Mouse (Mus musculus): ENCODE measurements at regions not wholly inside any gene's neighbourhood (a gene's known extent, or its start where the extent isn't known, plus 50 kb on each side); places are given as distances from the start of the nearest gene placed in this dataset.

GRCm38 (mm10) chr17:88328807-88329206 lies 111.7 kb upstream of the Foxn2 start:
- DNase-seq, result no peak
- intact Hi-C loops (cut with DNase I; ENCODE audit: low total_unique reads), result loop anchor here (10.0 kb wide), 1 partner anchor 196 kb away; no protein-coding TSS in a partner anchor

- intact Hi-C loops (cut with DNase I; ENCODE audit: low total_unique reads), result loop anchor here (10.0 kb wide), 1 partner anchor 195 kb away; no protein-coding TSS in a partner anchor
- DNase-seq, result peak; percentile 78
These were observed 110.8 kb upstream of the Foxn2 start for GRCm38 (mm10) chr17:88329715-88330114.

DNA sequence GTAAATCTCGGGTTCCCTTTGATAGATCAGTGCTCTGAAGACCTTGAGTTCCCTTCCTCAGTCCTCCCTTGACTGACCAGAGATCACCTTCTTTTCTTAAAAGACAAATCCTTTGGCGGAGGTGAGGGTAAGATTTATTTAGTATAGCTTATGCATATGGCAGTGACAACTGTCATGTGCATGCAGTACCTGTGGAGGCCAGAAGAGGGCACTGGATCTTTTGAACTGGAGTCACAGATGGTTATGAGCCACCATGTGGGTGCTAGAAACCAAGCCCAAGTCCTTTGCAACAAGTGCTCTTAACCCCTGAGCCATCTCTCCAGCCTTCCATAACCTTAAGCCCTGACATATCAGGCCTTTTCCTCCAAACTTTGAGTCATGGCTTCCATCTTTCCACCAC lies 110.4 kb upstream of the Foxn2 start:
- DNase-seq, result no peak
- intact Hi-C loops (cut with DNase I; ENCODE audit: low total_unique reads), result no loop called here

DNA sequence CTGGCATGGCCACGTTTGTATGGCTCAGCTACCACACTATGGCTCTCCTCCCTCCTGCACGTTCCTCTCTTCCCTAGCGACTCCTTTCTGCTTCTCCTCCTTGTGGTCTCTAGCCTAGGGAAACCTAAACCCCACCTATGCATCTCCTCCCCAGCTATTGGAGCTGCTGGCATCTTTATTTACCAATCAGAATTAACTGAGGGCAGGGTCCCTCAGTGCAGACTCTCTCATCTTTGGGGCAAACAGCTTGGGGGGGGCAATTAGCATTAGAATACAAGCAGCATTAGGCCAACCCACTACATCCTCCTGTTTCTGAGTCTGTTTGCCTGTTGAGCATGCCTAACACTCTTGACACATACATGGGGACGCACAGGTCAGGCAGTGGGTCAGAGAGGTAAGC lies 106.7 kb upstream of the Foxn2 start:
- intact Hi-C loops (cut with DNase I; ENCODE audit: low total_unique reads), result no loop called here
- no peak for DNase-seq

GRCm38 (mm10) chr17:88335271-88335670 lies 105.2 kb upstream of the Foxn2 start:
- DNase-seq, result no peak
- intact Hi-C loops (cut with DNase I; ENCODE audit: low total_unique reads), result no loop called here

DNA sequence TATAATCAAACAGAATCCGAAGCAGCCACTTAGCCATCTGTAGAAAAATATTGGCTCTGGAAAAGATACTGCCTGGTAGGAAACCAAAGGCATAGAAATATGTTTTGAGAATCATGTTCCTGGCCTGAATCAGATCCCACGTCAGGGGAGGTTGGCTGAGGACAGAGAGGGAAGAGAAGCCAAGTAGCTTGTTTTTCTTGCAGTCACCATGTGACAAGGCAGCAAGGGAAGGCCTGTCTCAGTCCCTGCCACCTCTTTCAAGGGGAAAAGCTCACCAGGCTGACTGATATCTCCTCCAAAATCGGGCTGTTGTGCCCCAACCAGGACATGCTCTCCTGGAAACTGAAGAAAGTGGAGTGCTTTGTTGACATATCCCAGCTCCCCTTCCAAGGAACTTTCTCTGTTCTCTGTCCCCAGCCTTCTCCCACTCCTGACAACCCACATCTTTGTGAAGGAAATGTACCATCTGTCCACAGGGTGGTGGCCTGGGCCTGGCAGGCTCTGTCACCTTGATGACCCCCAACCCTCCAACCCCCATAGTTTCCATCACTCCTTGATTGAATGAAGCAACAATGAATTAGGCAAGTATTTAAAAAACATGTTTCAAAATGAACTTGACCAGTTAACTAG lies 104.3 kb upstream of the Foxn2 start:
- DNase-seq, result peak; percentile 72
- intact Hi-C loops (cut with DNase I; ENCODE audit: low total_unique reads), result no loop called here

DNA sequence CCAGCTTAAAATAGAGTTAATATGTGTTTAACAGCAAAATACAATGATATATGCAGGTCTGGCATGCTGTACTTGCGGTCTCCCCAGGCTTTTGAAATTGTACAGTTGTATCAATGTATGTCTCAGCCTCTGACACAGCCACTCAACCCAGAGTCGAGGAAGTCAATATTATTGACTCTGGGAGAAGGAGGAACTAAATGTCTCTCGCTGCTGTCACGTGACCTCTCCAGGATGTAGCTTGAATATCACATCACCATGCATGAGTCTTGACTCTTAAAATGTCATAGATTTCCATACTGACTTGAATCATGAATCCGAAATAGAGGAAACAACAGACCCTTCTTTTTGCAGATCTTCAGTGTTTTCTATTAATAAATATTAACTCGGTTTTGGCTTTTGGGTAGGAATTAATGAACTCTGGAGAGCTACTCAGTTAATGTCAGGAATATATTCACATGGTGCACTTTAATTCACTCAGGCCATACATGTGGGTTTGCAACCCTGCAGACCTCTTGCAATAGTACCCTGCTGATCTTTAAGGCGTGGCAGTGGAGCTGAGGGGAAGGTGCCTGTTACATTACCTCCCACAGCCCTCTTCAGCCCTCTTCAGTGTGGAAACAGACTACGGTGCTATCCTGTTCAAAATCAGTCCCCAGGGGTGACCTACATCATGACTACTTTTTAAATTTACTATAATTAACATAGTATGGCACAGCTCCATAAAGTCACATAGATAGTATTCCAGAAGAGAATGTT lies 102.7 kb upstream of the Foxn2 start:
- intact Hi-C loops (cut with DNase I; ENCODE audit: low total_unique reads), result no loop called here
- DNase-seq, result no peak

DNA sequence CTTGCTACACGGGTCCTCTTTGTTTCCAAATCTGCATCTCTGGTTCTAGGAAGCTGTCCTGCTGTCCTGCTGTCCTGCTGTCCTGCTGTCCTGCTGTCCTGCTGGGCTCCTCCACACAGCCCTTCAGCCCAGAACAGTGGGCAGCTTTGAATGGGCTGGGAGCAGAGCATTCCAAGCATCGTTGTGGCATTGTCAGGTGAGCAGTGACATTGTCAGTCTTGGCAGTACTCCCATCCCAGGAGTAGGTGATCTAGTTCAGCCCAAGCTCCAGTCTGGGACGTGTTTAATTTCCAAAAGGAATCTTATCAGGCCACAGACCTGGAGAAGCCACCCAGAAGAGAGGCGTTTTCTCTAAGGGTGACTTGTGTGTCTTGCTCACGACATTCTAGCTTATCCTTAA lies 99.4 kb upstream of the Foxn2 start:
- no peak for DNase-seq
- intact Hi-C loops (cut with DNase I; ENCODE audit: low total_unique reads), result no loop called here

DNA sequence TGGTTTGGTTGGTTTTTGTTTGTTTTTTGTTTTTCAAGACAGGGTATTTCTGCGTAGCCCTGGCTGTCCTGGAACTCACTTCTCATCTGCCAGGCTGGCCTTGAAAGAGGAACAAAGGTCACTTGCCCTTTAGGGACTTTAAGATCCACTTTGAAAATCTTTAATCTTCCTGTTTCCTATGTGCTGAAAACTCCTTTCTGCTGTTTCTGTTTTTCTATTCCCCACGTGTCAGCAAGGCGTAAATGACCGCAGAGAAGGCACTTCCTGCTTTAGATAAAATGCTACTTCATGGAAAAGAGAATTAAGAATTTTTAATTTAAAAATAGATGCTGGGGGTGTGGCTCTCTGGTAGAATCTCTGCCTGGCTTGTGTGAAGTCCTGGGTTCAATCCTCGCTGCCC lies 98.9 kb upstream of the Foxn2 start:
- no peak for DNase-seq
- intact Hi-C loops (cut with DNase I; ENCODE audit: low total_unique reads), result no loop called here

GRCm38 (mm10) chr17:88343091-88343783 lies 97.3 kb upstream of the Foxn2 start:
- intact Hi-C loops (cut with DNase I; ENCODE audit: low total_unique reads), result no loop called here
- DNase-seq, result no peak

- DNase-seq, result no peak
- intact Hi-C loops (cut with DNase I; ENCODE audit: low total_unique reads), result no loop called here
These were observed 95.1 kb upstream of the Foxn2 start for GRCm38 (mm10) chr17:88345433-88345832.

GRCm38 (mm10) chr17:88346896-88347295 lies 93.6 kb upstream of the Foxn2 start:
- intact Hi-C loops (cut with DNase I; ENCODE audit: low total_unique reads), result no loop called here
- DNase-seq, result no peak

- no peak for DNase-seq
- intact Hi-C loops (cut with DNase I; ENCODE audit: low total_unique reads), result no loop called here
These were observed 90.6 kb upstream of the Foxn2 start for GRCm38 (mm10) chr17:88349825-88350460.

DNA sequence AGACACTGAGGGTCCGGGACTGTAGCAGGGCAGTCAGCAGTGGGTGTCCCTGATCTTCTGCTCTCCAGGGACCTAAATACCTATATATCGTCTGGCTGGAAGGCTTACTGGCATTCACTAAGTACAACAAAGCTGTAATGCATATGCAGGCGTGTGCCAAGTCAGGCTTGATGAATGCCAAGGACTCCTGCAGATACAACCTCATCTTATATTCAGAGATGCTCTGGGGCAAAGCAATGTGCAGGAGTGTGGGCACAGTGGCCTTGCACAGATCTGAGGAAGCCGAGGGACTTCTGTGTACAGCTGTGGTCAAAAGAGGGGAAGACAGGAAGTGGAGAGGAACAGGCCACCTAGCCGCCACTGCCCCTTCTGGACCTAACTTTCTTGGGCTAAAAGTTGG lies 89.5 kb upstream of the Foxn2 start:
- no peak for DNase-seq
- intact Hi-C loops (cut with DNase I; ENCODE audit: low total_unique reads), result no loop called here

DNA sequence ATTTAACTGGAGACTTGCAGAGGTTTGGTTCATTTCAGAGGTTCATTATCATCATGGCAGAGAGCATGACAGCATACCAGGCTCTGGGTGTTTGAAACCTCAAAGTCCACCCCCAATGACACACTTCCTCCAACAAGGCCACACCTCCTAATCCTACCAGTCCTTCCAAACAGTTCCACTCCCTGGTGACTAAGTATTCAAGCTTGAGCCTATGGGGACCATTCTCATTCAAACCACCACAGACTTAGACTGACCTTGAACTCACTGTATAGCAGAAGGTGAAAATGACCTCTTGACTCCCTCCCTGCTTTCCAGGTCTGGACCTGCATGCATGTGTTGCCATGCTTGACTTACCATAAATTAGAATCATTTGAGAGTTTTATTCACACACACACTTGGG lies 87.6 kb upstream of the Foxn2 start:
- no peak for DNase-seq
- intact Hi-C loops (cut with DNase I; ENCODE audit: low total_unique reads), result no loop called here

GRCm38 (mm10) chr17:88361161-88361560 lies 79.3 kb upstream of the Foxn2 start:
- intact Hi-C loops (cut with DNase I; ENCODE audit: low total_unique reads), result no loop called here
- DNase-seq, result no peak

- intact Hi-C loops (cut with DNase I; ENCODE audit: low total_unique reads), result no loop called here
- no peak for DNase-seq
These were observed 78.1 kb upstream of the Foxn2 start for GRCm38 (mm10) chr17:88362404-88362803.

GRCm38 (mm10) chr17:88367876-88368275 lies 72.6 kb upstream of the Foxn2 start:
- DNase-seq, result no peak
- intact Hi-C loops (cut with DNase I; ENCODE audit: low total_unique reads), result no loop called here

DNA sequence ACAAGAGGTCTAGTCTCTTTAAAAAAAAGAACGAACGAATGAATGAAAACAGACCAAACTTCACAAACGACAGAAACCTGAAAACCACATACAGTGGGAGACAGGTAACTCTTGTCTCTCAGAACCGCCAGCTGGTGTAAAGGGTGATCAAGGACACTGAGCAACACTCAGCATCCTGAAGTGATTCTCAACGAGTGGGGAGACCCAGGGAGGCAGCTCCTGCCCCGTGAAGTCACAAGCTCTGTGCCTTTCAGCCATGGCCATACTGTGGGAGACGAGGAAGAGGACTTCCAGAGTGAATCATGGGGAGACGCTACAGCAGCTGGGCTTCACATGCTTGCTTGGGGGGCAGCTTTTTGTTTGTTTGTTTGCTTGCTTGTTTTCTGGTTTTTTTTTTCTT lies 70.5 kb upstream of the Foxn2 start:
- intact Hi-C loops (cut with DNase I; ENCODE audit: low total_unique reads), result no loop called here
- no peak for DNase-seq

- intact Hi-C loops (cut with DNase I; ENCODE audit: low total_unique reads), result no loop called here
- peak; percentile 21 for DNase-seq
These were observed 69.8 kb upstream of the Foxn2 start for GRCm38 (mm10) chr17:88370676-88371075.

Measured in gastrocnemius, postnatal 14 days (tissue).